Mouse (Mus musculus) midbrain, embryonic 15.5 days (tissue): Measurements from ENCODE around the gene Twist2. TPM values are rescaled to one million over a fixed set of nuclear protein-coding genes. Genes with fewer than 3 reads are reported as not detected.
A peak's percentile ranks its signal among the peaks of the same experiment; 100 is the strongest.

ENCODE experiments used
- ATAC-seq: fragments of 200-750 bp; cut with Nextera tagmentation; replicated peaks from 2 replicates; pipeline ENCODE4 v1.8.0; 2017; ENCODE audit warnings: moderate TSS enrichment
- H3K27ac ChIP-seq: fragments of 300-500 bp; sonication (generic); 2 replicates; pipeline ENCODE4 v1.5.1; 2015; ENCODE audit warnings: mild to moderate bottlenecking, inconsistent platforms
- H3K27me3 ChIP-seq: fragments of 300-500 bp; sonication (generic); replicated peaks from 2 replicates; pipeline ENCODE4 v1.6.1; 2015; ENCODE audit warnings: inconsistent platforms
- H3K36me3 ChIP-seq: fragments of 300-500 bp; sonication (generic); replicated peaks from 2 replicates; pipeline ENCODE4 v1.6.1; 2015; ENCODE audit warnings: inconsistent platforms
- H3K4me1 ChIP-seq: fragments of 300-500 bp; sonication (generic); 2 replicates; pipeline ENCODE4 v1.6.1; 2015; ENCODE audit warnings: inconsistent platforms
- H3K4me2 ChIP-seq: fragments of 300-500 bp; sonication (generic); 2 replicates; pipeline ENCODE4 v1.6.1; 2015; ENCODE audit warnings: inconsistent platforms, mild to moderate bottlenecking, moderate library complexity
- H3K4me3 ChIP-seq: fragments of 300-500 bp; sonication (generic); 2 replicates; pipeline ENCODE4 v1.5.1; 2015; ENCODE audit warnings: mild to moderate bottlenecking, inconsistent platforms
- H3K9ac ChIP-seq: fragments of 300-500 bp; sonication (generic); 2 replicates; pipeline ENCODE4 v1.6.1; 2015; ENCODE audit warnings: mild to moderate bottlenecking, inconsistent platforms
- H3K9me3 ChIP-seq: fragments of 300-500 bp; sonication (generic); 2 replicates; pipeline ENCODE4 v1.6.1; 2016; ENCODE audit warnings: inconsistent platforms
- WGBS: fragments of 180-500 bp; shearing (Covaris S2); methylation state at CpG from one replicate; pipeline ENCODE4 v1.1.7; 2015; ENCODE audit warnings: mixed read lengths; 5-methylcytosine and 5-hydroxymethylcytosine counted together
- polyA plus RNA-seq: library from polyadenylated mRNA; unstranded; fragments of >200 nt; fragmentation: Nextera tagmentation; extraction: Ambion mirVana; gene quantifications from 2 replicates; pipeline ENCODE4 v1.2.1, GENCODE M21; 2015

Gene Twist2
- polyA plus RNA-seq, 1 experiment from 2014 or later: 2.4 TPM

DNA sequence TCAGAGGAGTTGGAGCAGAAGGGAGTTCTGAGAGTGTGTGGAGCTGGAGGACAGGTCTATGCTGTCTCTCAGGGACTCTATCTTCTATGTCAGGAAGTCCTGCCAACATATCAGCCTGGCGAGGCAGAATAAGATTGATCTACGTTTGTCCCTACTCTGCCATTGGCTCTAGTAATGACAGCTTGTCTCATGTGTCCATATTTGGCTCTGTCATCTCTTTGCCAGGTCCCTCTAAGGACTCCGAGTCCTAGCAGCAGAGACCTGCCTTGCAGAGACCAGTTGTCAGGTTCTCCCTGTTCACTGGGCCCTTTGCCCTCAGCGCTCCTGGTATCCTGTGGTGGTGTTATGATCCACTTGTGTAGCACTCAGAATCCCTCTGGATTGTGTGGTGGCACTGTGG lies 21.4 kb upstream of the Twist2 start:
- no peak overlapping the region for H3K4me3 ChIP-seq

DNA sequence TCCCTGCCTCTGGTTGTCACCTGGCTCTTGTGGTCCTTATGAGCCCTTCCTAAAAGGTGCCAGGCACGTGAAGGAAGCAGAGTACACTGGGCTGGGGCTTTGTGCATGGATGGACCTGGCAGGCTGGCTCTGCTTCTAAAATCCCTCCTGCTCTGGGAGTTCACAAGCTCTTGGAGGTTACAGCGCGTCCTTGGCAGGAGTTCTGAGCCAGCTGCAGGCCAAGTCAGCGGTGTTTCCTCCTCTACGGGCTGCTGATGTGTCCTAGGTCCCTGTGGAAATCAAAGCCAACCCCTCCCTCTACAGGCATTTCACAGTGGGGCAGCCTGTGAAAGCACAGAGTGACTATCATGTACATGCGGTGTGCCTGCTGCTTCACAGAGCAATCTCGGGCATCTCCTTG lies 20.1 kb upstream of the Twist2 start:
- Histone ChIP-seq H3K9ac (no peak overlapping the region), H3K36me3 (no peaks in the 10 kb centered on the region), H3K4me2 (no peak overlapping the region), H3K9me3 (peaks cover 2% of the 10 kb centered on the region; the same call in 1 of the 2 replicates), H3K27ac (no peak overlapping the region), H3K4me1 (no peaks in the 10 kb centered on the region), H3K27me3 (no peaks in the 10 kb centered on the region), H3K4me3 (no peak overlapping the region)
- WGBS: 85% methylated on average over 7 of the region's 7 CpGs
- no peak for ATAC-seq

More for the DNA sequence above, 21.4 kb upstream of the Twist2 start:
- Histone ChIP-seq H3K4me2 (no peak overlapping the region), H3K4me1 (no peaks in the 10 kb centered on the region), H3K36me3 (no peaks in the 10 kb centered on the region), H3K9ac (no peak overlapping the region), H3K27me3 (no peaks in the 10 kb centered on the region), H3K9me3 (peaks cover 2% of the 10 kb centered on the region; the same call in 1 of the 2 replicates), H3K27ac (no peak overlapping the region)
- 89% methylated on average over 4 of the region's 4 CpGs for WGBS
- ATAC-seq: no peak

DNA sequence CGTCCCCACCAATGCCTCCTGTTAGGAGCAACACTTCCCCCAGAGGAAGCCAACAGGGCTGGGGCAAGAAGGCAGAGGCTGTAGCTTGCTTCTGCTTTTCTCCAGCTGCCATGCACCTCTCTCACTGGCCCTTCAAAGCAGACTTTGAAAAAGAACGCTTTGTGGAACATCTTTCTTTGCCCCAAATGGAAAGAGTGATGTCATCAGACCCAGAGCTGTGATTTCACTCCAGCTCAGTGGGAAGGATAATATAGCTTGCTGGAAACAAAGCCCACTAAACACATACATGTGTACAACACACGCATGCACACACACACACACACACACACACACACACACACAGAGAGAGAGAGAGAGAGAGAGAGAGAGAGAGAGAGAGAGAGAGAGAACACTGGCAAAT lies 17.1 kb upstream of the Twist2 start:
- ATAC-seq: no peak
- Histone ChIP-seq H3K4me2 (no peak overlapping the region), H3K36me3 (no peaks in the 10 kb centered on the region), H3K27me3 (no peaks in the 10 kb centered on the region), H3K27ac (no peak overlapping the region), H3K9ac (no peak overlapping the region), H3K4me3 (no peak overlapping the region), H3K4me1 (no peaks in the 10 kb centered on the region), H3K9me3 (peaks cover 2% of the 10 kb centered on the region; the same call in 1 of the 2 replicates)
- WGBS: 81% methylated on average over 3 of the region's 3 CpGs

DNA sequence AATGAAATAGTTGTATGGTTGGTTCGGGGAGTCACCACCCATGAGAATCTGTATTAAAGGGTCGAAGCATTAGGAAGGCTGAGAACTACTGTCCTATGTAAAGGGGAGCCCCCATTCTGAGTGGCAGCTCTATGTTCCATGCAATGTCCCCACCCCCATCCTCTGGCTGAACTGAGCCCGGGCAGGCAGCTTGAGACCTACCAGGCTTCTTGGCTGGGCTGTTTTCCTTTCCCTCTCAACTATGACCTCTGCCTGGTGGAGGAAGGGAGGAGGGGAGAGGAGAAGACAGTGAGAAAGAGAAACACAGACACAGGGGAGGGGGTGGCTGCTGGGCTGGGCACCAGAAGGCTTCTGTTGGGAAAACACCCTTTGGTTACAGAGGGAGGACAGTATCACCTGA lies 1.9 kb upstream of the Twist2 start:
- Histone ChIP-seq H3K27ac (no peak overlapping the region), H3K27me3 (peaks cover 49% of the 10 kb centered on the region), H3K4me3 (no peak overlapping the region), H3K9me3 (no peaks in the 10 kb centered on the region), H3K9ac (no peak overlapping the region), H3K4me1 (peaks cover 27% of the 10 kb centered on the region), H3K36me3 (no peaks in the 10 kb centered on the region), H3K4me2 (no peak overlapping the region)
- no peak for ATAC-seq
- WGBS: 70% methylated on average over 3 of the region's 3 CpGs

DNA sequence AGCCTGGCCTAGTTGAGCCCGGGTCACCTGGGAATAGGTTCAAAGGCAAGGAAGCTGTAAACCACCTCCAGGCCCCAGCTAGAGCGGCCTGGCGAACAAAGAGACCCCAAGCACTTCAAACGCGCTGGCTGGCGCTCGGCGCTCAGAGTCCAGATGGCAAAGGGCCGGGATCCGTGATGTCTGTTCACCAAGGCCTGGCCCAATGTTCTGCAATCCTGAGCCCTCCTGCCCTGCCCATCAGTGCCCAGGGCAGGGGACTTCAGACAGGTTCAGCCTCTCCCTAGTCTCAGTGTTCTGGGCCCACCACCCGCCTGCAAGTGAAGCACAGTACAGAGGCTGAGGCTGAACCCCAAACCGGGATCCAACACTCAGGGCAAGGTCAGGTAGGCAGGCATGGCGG lies 913 bp upstream of the Twist2 start:
- no peak for ATAC-seq
- H3K9ac ChIP-seq: no peak overlapping the region
- H3K36me3 ChIP-seq: no peaks in the 10 kb centered on the region
- peak overlapping the region; percentile 92 for H3K4me2 ChIP-seq
- H3K9me3 ChIP-seq: no peaks in the 10 kb centered on the region
- H3K4me3 ChIP-seq: peak overlapping the region; percentile 45; the same call in 1 of the 2 replicates
- peaks cover 27% of the 10 kb centered on the region for H3K4me1 ChIP-seq
- no peak overlapping the region for H3K27ac ChIP-seq
- 22% methylated on average over 13 of the region's 13 CpGs for whole genome bisulfite sequencing
- H3K27me3 ChIP-seq: peaks cover 55% of the 10 kb centered on the region

DNA sequence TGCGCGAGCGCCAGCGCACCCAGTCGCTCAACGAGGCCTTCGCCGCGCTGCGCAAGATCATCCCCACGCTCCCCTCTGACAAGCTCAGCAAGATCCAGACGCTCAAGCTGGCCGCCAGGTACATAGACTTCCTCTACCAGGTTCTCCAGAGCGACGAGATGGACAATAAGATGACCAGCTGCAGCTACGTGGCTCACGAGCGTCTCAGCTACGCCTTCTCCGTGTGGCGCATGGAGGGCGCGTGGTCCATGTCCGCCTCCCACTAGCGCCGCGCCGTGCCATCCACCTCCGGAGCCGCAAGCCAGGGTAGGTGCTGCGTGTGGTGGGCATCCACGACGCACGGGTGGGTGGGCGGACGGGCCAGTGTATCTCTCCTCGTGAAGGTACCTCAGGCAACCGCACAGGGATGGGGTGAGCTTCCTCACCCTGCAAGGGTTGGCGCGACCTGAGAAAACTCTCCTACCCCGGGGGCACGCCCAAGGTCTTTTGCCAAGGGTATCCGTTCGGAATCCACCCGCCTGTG lies 644 bp downstream of the Twist2 start:
- no peaks in the 10 kb centered on the region for H3K9me3 ChIP-seq
- peak overlapping the region; percentile 45 for H3K4me3 ChIP-seq
- peaks cover 56% of the 10 kb centered on the region for H3K27me3 ChIP-seq
- H3K4me2 ChIP-seq: peak overlapping the region; percentile 92
- ATAC-seq: peak; percentile 71; the same call in 1 of the 2 replicates
- no peak overlapping the region; the same call in 1 of the 2 replicates for H3K27ac ChIP-seq
- no peaks in the 10 kb centered on the region for H3K36me3 ChIP-seq
- peaks cover 27% of the 10 kb centered on the region for H3K4me1 ChIP-seq
- 1% methylated on average over 45 of the region's 45 CpGs for WGBS
- H3K9ac ChIP-seq: peak overlapping the region; percentile 43

DNA sequence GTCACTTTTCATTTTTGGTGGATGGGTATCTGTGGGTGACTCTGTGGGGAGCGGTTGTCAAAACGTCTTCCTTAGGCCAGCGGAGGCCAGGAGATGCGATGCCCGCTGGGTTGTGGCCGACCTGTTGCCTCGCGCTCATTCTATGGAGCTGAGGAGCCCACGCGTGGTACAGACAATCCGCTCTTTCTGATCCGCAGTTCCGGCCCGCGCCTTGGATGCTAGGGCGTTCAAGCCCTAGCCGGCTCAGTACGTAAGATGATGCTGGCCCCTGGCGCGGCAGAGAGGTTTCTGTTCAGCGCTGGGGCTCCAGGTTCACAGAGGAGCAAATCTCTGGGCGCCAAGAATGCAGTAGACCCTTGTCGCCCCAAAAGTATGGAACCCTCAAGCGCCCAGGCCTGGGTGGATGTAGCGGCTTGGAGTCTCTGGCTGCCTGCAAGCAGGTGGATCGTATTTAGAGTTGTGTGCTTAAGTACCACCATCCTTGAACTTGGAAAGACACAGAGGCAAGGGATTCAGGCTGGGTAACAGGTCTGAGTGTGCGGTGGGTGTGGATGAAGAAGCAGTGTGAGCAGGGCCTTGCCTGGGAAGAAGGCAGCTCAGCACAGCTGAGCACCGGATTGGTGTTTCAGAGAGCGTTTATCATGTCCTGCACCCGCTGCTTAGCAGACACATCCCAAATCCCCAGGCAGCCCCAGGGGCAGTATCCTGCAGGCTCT lies 1.3 kb downstream of the Twist2 start:
- Histone ChIP-seq H3K4me1 (peaks cover 27% of the 10 kb centered on the region), H3K9me3 (no peaks in the 10 kb centered on the region), H3K27me3 (peaks cover 56% of the 10 kb centered on the region), H3K4me2 (peak overlapping the region; percentile 92), H3K9ac (no peak overlapping the region; the same call in 1 of the 2 replicates), H3K36me3 (no peaks in the 10 kb centered on the region), H3K4me3 (peak overlapping the region; percentile 45), H3K27ac (no peak overlapping the region)
- 9% methylated on average over 30 of the region's 30 CpGs for WGBS
- ATAC-seq: 0 out of 2 replicates have a peak, but pooled peaks have one; percentile 58

DNA sequence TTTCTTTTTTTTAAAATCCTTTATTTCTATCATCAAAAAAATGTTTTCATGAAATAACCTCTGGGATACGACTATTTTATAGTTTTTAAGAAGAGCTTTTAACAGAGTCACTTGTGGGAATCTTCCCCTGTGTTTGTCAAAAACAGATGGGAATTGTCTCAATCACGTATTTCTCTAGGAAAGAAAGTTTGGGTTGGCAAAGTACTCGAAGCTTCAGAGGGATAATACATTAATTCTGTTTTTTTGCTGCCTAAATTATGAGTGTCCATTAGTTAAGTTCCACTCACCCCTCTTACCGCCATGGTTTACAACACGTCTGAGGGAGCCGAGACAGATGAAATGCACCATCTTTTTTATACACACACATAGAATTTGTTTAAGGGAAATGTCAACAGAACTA lies 2.2 kb downstream of the Twist2 start:
- H3K27me3 ChIP-seq: peaks cover 53% of the 10 kb centered on the region
- no peak overlapping the region for H3K4me3 ChIP-seq
- 81% methylated on average over 6 of the region's 6 CpGs for WGBS
- H3K27ac ChIP-seq: no peak overlapping the region
- no peak overlapping the region for H3K4me2 ChIP-seq
- H3K4me1 ChIP-seq: peaks cover 27% of the 10 kb centered on the region
- no peak overlapping the region for H3K9ac ChIP-seq
- no peaks in the 10 kb centered on the region for H3K36me3 ChIP-seq
- ATAC-seq: no peak
- H3K9me3 ChIP-seq: no peaks in the 10 kb centered on the region

DNA sequence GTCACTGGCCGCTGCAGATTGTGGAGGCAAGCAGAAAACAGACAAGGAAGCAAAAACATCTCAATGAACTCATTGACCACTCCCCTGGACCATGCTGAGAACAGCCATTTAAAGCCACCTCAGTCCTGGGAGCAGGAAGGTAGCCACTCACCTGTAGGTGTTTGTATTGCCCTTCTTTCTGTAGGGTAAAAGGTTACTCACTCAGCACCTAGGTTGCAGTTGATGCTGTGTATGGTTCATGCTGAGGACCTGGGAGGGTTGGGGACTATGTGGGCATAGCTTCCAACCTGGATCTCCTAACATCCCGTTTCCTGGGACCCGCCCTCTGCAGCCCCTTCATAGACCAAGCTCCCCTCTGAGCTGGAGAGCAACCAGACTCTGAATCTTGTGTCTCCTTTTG lies 14.8 kb downstream of the Twist2 start:
- Histone ChIP-seq H3K4me3 (no peak overlapping the region), H3K4me1 (peaks cover 5% of the 10 kb centered on the region; the same call in 1 of the 2 replicates), H3K27ac (no peak overlapping the region), H3K9me3 (no peaks in the 10 kb centered on the region), H3K27me3 (no peaks in the 10 kb centered on the region), H3K36me3 (no peaks in the 10 kb centered on the region), H3K9ac (no peak overlapping the region), H3K4me2 (no peak overlapping the region)
- ATAC-seq: no peak
- 78% methylated on average over 3 of the region's 3 CpGs for WGBS

DNA sequence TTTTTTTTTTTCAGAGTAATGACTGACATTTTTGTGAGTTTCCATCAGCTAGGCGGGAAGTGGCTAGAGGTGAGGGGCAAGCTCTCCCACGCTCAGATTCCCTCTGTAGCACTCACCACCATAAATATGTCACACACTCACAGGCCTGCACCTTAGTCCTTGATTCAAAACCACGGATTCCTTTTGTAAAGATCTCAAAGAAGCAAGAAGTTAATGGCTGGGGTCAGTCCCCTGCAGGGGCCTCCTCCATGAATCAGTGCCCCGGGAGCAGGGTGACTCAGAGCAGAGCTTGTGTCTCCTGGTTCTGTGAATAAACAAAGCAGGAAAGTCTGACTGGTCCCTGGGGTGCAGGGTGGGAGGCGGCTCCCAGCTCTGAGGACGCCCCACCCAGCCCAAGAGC lies 15.3 kb downstream of the Twist2 start:
- WGBS: 41% methylated on average over 6 of the region's 6 CpGs

DNA sequence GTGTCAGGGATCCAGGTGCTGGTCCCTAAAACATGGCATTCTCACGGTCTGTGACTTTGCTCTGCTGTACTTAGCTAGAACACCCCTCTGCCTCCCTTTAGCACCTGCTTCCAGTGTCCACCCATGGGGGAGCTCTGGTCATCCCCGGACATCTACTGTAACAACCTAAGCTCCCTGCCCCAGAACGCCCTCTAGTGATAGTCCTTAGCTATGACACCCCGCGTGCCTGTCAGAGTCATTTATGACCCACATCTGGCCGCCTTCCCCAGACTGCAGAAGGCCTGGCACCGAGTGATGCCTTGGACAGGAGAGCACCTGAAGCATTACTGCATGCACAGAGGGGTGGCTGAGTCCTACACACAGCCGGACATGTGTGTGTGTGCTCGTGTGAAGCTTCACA lies 18.0 kb downstream of the Twist2 start:
- 60% methylated on average over 9 of the region's 9 CpGs for WGBS
- Histone ChIP-seq H3K4me1 (peaks cover 5% of the 10 kb centered on the region; the same call in 1 of the 2 replicates), H3K9ac (no peak overlapping the region), H3K27ac (no peak overlapping the region), H3K9me3 (no peaks in the 10 kb centered on the region), H3K4me2 (no peak overlapping the region), H3K27me3 (no peaks in the 10 kb centered on the region), H3K36me3 (no peaks in the 10 kb centered on the region), H3K4me3 (no peak overlapping the region)
- no peak for ATAC-seq

More for the DNA sequence above, 15.3 kb downstream of the Twist2 start:
- ATAC-seq: no peak
- no peaks in the 10 kb centered on the region for H3K9me3 ChIP-seq
- peaks cover 5% of the 10 kb centered on the region; the same call in 1 of the 2 replicates for H3K4me1 ChIP-seq
- no peaks in the 10 kb centered on the region for H3K36me3 ChIP-seq
- no peak overlapping the region for H3K4me2 ChIP-seq
- no peak overlapping the region for H3K27ac ChIP-seq
- no peak overlapping the region for H3K9ac ChIP-seq
- no peaks in the 10 kb centered on the region for H3K27me3 ChIP-seq
- H3K4me3 ChIP-seq: no peak overlapping the region

DNA sequence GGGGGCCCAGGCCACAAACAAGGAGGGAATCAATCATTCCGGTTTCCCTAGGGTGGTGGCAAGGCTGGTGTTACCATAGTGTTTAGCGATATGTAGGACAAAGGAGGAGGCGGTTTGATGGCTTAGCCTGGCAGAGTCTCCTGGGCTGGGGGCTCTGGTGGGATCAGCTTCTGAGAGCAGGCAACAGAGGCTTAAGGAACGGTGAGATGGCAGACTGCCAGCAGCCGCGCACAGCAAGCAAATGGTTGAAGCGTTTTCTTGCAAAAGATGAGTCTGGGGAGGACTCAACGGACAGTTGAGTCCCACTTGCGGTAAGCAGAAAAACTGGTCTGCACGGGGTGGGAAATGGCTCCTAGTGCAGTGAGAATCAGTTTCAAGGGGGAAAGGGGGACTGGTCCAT lies 19.3 kb downstream of the Twist2 start:
- Histone ChIP-seq H3K4me1 (peaks cover 5% of the 10 kb centered on the region; the same call in 1 of the 2 replicates), H3K27ac (no peak overlapping the region), H3K4me3 (no peak overlapping the region), H3K9ac (no peak overlapping the region), H3K36me3 (no peaks in the 10 kb centered on the region), H3K9me3 (no peaks in the 10 kb centered on the region), H3K4me2 (no peak overlapping the region), H3K27me3 (no peaks in the 10 kb centered on the region)
- WGBS: 58% methylated on average over 10 of the region's 10 CpGs
- ATAC-seq: no peak
